Mouse (Mus musculus) midbrain, embryonic 13.5 days (tissue): ENCODE data around the gene Mfsd6. TPM values are rescaled to one million over a fixed set of nuclear protein-coding genes. Genes with fewer than 3 reads are reported as not detected.

Experiments
- ATAC-seq: fragments of 200-750 bp; cut with Nextera tagmentation; 2 replicates; pipeline ENCODE4 v1.8.0; 2017; ENCODE audit warnings: mild to moderate bottlenecking, moderate TSS enrichment, moderate library complexity
- H3K27ac ChIP-seq: fragments of 300-500 bp; sonication (generic); 2 replicates; pipeline ENCODE4 v1.5.1; 2015; ENCODE audit warnings: inconsistent platforms, mild to moderate bottlenecking, moderate library complexity
- H3K27me3 ChIP-seq: fragments of 300-500 bp; sonication (generic); 2 replicates; pipeline ENCODE4 v1.6.1; 2015; ENCODE audit warnings: mild to moderate bottlenecking, inconsistent platforms
- H3K36me3 ChIP-seq: fragments of 300-500 bp; sonication (generic); 2 replicates; pipeline ENCODE4 v1.6.1; 2015; ENCODE audit warnings: mild to moderate bottlenecking, inconsistent platforms
- H3K4me1 ChIP-seq: fragments of 300-500 bp; sonication (generic); replicated peaks from 2 replicates; pipeline ENCODE4 v1.6.1; 2015; ENCODE audit warnings: inconsistent platforms
- H3K4me2 ChIP-seq: fragments of 300-500 bp; sonication (generic); replicated peaks from 2 replicates; pipeline ENCODE4 v1.6.1; 2015; ENCODE audit warnings: moderate library complexity, mild to moderate bottlenecking, inconsistent platforms
- H3K4me3 ChIP-seq: fragments of 300-500 bp; sonication (generic); replicated peaks from 2 replicates; pipeline ENCODE4 v1.5.1; 2015; ENCODE audit warnings: mild to moderate bottlenecking, inconsistent platforms
- H3K9ac ChIP-seq: fragments of 300-500 bp; sonication (generic); replicated peaks from 2 replicates; pipeline ENCODE4 v1.6.1; 2015; ENCODE audit warnings: mild to moderate bottlenecking, inconsistent platforms
- H3K9me3 ChIP-seq: fragments of 300-500 bp; sonication (generic); 2 replicates; pipeline ENCODE4 v1.6.1; 2016; ENCODE audit warnings: mild to moderate bottlenecking, inconsistent platforms
- WGBS: fragments of 180-500 bp; shearing (Covaris S2); methylation state at CpG from one replicate; pipeline ENCODE4 v1.1.7; 2015; 5-methylcytosine and 5-hydroxymethylcytosine counted together
- polyA plus RNA-seq: library from polyadenylated mRNA; unstranded; fragments of >200 nt; fragmentation: Nextera tagmentation; extraction: Ambion mirVana; gene quantifications from 2 replicates; pipeline ENCODE4 v1.2.1, GENCODE M21; 2015

The Mfsd6 gene
- polyA plus RNA-seq, 1 experiment from 2014 or later: 8.1 TPM

GRCm38 (mm10) chr1:52658160-52658559 lies 69.1 kb downstream of the Mfsd6 start:
- 88% methylated on average over 7 of the region's 7 CpGs for WGBS
- H3K4me2 ChIP-seq: no peak overlapping the region
- H3K9ac ChIP-seq: no peak overlapping the region
- peak; percentile 56; the same call in 1 of the 2 replicates for ATAC-seq
- H3K27me3 ChIP-seq: no peaks in the 10 kb centered on the region
- H3K4me1 ChIP-seq: no peaks in the 10 kb centered on the region
- peaks cover 27% of the 10 kb centered on the region for H3K36me3 ChIP-seq
- H3K9me3 ChIP-seq: no peaks in the 10 kb centered on the region
- no peak overlapping the region for H3K4me3 ChIP-seq
- no peak overlapping the region for H3K27ac ChIP-seq

GRCm38 (mm10) chr1:52655153-52655552 lies 72.1 kb downstream of the Mfsd6 start:
- Histone ChIP-seq H3K4me3 (no peak overlapping the region), H3K27me3 (no peaks in the 10 kb centered on the region), H3K4me1 (no peaks in the 10 kb centered on the region), H3K9ac (no peak overlapping the region), H3K36me3 (peaks cover 19% of the 10 kb centered on the region), H3K9me3 (no peaks in the 10 kb centered on the region), H3K27ac (no peak overlapping the region), H3K4me2 (no peak overlapping the region)
- no peak for ATAC-seq
- 92% methylated on average over 4 of the region's 4 CpGs for WGBS

- no peak overlapping the region for H3K9ac ChIP-seq
- ATAC-seq: no peak
- no peaks in the 10 kb centered on the region for H3K9me3 ChIP-seq
- no peak overlapping the region for H3K27ac ChIP-seq
- 97% methylated on average over 1 of the region's 1 CpGs for WGBS
- H3K4me3 ChIP-seq: no peak overlapping the region
- H3K4me2 ChIP-seq: no peak overlapping the region
- H3K27me3 ChIP-seq: no peaks in the 10 kb centered on the region
- H3K4me1 ChIP-seq: no peaks in the 10 kb centered on the region
- peaks cover 25% of the 10 kb centered on the region for H3K36me3 ChIP-seq
Measured at GRCm38 (mm10) chr1:52653366-52653765, 73.9 kb downstream of the Mfsd6 start.

- H3K4me1 ChIP-seq: no peaks in the 10 kb centered on the region
- no peak overlapping the region for H3K4me3 ChIP-seq
- WGBS: 88% methylated on average over 3 of the region's 3 CpGs
- H3K9me3 ChIP-seq: no peaks in the 10 kb centered on the region
- H3K4me2 ChIP-seq: no peak overlapping the region
- H3K27me3 ChIP-seq: no peaks in the 10 kb centered on the region
- H3K27ac ChIP-seq: no peak overlapping the region
- no peak for ATAC-seq
- H3K9ac ChIP-seq: no peak overlapping the region
- peaks cover 19% of the 10 kb centered on the region for H3K36me3 ChIP-seq
Measured at GRCm38 (mm10) chr1:52652601-52653253, 74.5 kb downstream of the Mfsd6 start.

GRCm38 (mm10) chr1:52650066-52650465 lies 77.2 kb downstream of the Mfsd6 start:
- no peaks in the 10 kb centered on the region for H3K27me3 ChIP-seq
- ATAC-seq: no peak
- 93% methylated on average over 5 of the region's 5 CpGs for WGBS
- no peaks in the 10 kb centered on the region for H3K9me3 ChIP-seq
- no peak overlapping the region for H3K9ac ChIP-seq
- peaks cover 33% of the 10 kb centered on the region for H3K36me3 ChIP-seq
- H3K4me3 ChIP-seq: no peak overlapping the region
- no peak overlapping the region for H3K27ac ChIP-seq
- no peak overlapping the region for H3K4me2 ChIP-seq
- H3K4me1 ChIP-seq: no peaks in the 10 kb centered on the region

GRCm38 (mm10) chr1:52648153-52649027 lies 78.9 kb downstream of the Mfsd6 start:
- no peaks in the 10 kb centered on the region for H3K27me3 ChIP-seq
- H3K9ac ChIP-seq: no peak overlapping the region
- no peaks in the 10 kb centered on the region for H3K9me3 ChIP-seq
- WGBS: 86% methylated on average over 11 of the region's 11 CpGs
- peak; percentile 88 for ATAC-seq
- no peak overlapping the region for H3K4me3 ChIP-seq
- no peak overlapping the region for H3K4me2 ChIP-seq
- peaks cover 33% of the 10 kb centered on the region for H3K36me3 ChIP-seq
- no peaks in the 10 kb centered on the region for H3K4me1 ChIP-seq
- H3K27ac ChIP-seq: no peak overlapping the region

GRCm38 (mm10) chr1:52640736-52641135 lies 86.5 kb downstream of the Mfsd6 start:
- H3K9me3 ChIP-seq: no peaks in the 10 kb centered on the region
- H3K36me3 ChIP-seq: peaks cover 33% of the 10 kb centered on the region
- ATAC-seq: no peak
- no peak overlapping the region for H3K27ac ChIP-seq
- WGBS: 98% methylated on average over 4 of the region's 4 CpGs
- no peak overlapping the region for H3K4me3 ChIP-seq
- H3K4me1 ChIP-seq: no peaks in the 10 kb centered on the region
- H3K27me3 ChIP-seq: no peaks in the 10 kb centered on the region
- H3K4me2 ChIP-seq: no peak overlapping the region
- H3K9ac ChIP-seq: no peak overlapping the region

GRCm38 (mm10) chr1:52640266-52640665 lies 87.0 kb downstream of the Mfsd6 start:
- WGBS: 91% methylated on average over 6 of the region's 6 CpGs

GRCm38 (mm10) chr1:52639090-52639489 lies 88.2 kb downstream of the Mfsd6 start:
- Histone ChIP-seq H3K4me3 (no peak overlapping the region), H3K4me2 (no peak overlapping the region), H3K27ac (no peak overlapping the region), H3K9me3 (no peaks in the 10 kb centered on the region), H3K9ac (no peak overlapping the region), H3K36me3 (peaks cover 30% of the 10 kb centered on the region), H3K27me3 (no peaks in the 10 kb centered on the region), H3K4me1 (no peaks in the 10 kb centered on the region)
- no peak for ATAC-seq
- 92% methylated on average over 7 of the region's 7 CpGs for WGBS

More at GRCm38 (mm10) chr1:52640266-52640665, 87.0 kb downstream of the Mfsd6 start:
- peaks cover 30% of the 10 kb centered on the region for H3K36me3 ChIP-seq
- H3K9ac ChIP-seq: no peak overlapping the region
- H3K4me3 ChIP-seq: no peak overlapping the region
- no peaks in the 10 kb centered on the region for H3K4me1 ChIP-seq
- H3K4me2 ChIP-seq: no peak overlapping the region
- H3K27ac ChIP-seq: no peak overlapping the region
- H3K9me3 ChIP-seq: no peaks in the 10 kb centered on the region
- ATAC-seq: no peak
- H3K27me3 ChIP-seq: no peaks in the 10 kb centered on the region

- Histone ChIP-seq H3K36me3 (peaks cover 30% of the 10 kb centered on the region), H3K9ac (no peak overlapping the region), H3K9me3 (no peaks in the 10 kb centered on the region), H3K4me1 (no peaks in the 10 kb centered on the region), H3K4me3 (no peak overlapping the region), H3K27ac (no peak overlapping the region), H3K4me2 (no peak overlapping the region), H3K27me3 (no peaks in the 10 kb centered on the region)
- 87% methylated on average over 2 of the region's 2 CpGs for WGBS
- no peak for ATAC-seq
Measured at GRCm38 (mm10) chr1:52638101-52638500, 89.2 kb downstream of the Mfsd6 start.

- ATAC-seq: no peak
Measured at GRCm38 (mm10) chr1:52635932-52636331, 91.3 kb downstream of the Mfsd6 start.

GRCm38 (mm10) chr1:52634251-52634650 lies 93.0 kb downstream of the Mfsd6 start:
- Histone ChIP-seq H3K27me3 (no peaks in the 10 kb centered on the region), H3K4me3 (no peak overlapping the region), H3K27ac (no peak overlapping the region), H3K9ac (no peak overlapping the region), H3K4me2 (no peak overlapping the region), H3K36me3 (peaks cover 17% of the 10 kb centered on the region), H3K4me1 (peaks cover 12% of the 10 kb centered on the region), H3K9me3 (no peaks in the 10 kb centered on the region)
- WGBS: 85% methylated on average over 6 of the region's 6 CpGs
- ATAC-seq: no peak

More at GRCm38 (mm10) chr1:52635932-52636331, 91.3 kb downstream of the Mfsd6 start:
- Histone ChIP-seq H3K4me3 (no peak overlapping the region), H3K9ac (no peak overlapping the region), H3K4me1 (peaks cover 12% of the 10 kb centered on the region), H3K36me3 (peaks cover 30% of the 10 kb centered on the region), H3K27ac (no peak overlapping the region), H3K4me2 (no peak overlapping the region), H3K9me3 (no peaks in the 10 kb centered on the region), H3K27me3 (no peaks in the 10 kb centered on the region)
- 95% methylated on average over 3 of the region's 3 CpGs for WGBS
